Mouse (Mus musculus) T-helper 2 cell (primary cell): ENCODE results near the gene Siah1a.

Experiments
- in situ Hi-C: fragments of 300-600 bp; cut with MboI, MseI; formaldehyde crosslinking; loops from one replicate; pipeline ENCODE4 v1.15.1; 2025; ENCODE audit warnings: high pct_unique_total_duplicates

Siah1a gene

DNA sequence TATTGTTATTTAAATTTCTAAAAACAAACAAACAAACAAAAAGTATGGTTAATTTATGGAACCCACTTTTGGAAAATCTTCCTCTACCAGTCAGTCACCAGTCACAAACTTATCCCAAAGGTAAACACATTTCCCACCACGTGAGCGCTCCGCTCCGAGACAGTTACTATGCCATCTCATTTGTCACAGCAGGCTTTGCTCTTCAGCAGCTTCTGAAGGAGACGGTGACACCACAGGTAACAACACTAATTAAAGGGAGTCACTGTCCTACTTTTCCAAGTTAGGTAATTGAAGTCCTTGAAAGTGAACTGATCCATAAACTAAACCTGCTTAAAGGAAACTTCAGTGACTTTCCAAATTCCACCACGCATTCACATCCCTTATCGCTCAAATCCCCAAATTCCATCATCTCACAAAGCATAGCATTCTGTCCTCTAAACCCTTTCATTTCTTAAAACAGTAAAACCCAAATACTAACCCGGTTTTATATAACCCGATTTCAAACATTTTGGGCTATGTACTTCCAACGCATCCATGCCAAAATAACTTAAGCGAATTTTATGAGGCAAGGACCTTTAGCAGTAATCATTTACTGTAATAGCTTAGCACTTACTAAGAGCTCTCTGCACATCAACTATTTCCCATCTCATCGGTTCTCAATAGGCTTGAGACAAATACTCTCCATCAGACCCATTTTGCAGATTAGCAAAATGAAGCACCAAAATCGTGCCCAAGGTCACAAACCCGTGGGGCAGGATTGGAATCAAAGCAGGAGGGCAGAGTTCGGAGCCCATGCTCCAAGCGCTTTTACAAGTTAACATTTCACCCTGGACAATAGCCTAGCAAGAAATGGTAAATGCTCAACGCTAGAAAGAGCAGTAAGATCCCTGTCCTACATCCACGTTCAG, 1.2 kb downstream of the Siah1a start:
- in situ Hi-C loops = loop anchor here (10.0 kb wide), 1 partner anchor 120 kb away; the partner anchor contains the start of gene Lonp2

GRCm38 (mm10) chr8:86742605-86743345, 3.0 kb downstream of the Siah1a start:
- in situ Hi-C loops = loop anchor here (10.0 kb wide), 1 partner anchor 118 kb away; the partner anchor contains the start of gene Lonp2

GRCm38 (mm10) chr8:86741627-86742026, 4.1 kb downstream of the Siah1a start:
- in situ Hi-C loops = loop anchor here (10.0 kb wide), 1 partner anchor 117 kb away; the partner anchor contains the start of gene Lonp2

- in situ Hi-C loops = loop anchor here (10.0 kb wide), 1 partner anchor 116 kb away; the partner anchor contains the start of gene Lonp2
Measured at GRCm38 (mm10) chr8:86740899-86741298, 4.8 kb downstream of the Siah1a start.

DNA sequence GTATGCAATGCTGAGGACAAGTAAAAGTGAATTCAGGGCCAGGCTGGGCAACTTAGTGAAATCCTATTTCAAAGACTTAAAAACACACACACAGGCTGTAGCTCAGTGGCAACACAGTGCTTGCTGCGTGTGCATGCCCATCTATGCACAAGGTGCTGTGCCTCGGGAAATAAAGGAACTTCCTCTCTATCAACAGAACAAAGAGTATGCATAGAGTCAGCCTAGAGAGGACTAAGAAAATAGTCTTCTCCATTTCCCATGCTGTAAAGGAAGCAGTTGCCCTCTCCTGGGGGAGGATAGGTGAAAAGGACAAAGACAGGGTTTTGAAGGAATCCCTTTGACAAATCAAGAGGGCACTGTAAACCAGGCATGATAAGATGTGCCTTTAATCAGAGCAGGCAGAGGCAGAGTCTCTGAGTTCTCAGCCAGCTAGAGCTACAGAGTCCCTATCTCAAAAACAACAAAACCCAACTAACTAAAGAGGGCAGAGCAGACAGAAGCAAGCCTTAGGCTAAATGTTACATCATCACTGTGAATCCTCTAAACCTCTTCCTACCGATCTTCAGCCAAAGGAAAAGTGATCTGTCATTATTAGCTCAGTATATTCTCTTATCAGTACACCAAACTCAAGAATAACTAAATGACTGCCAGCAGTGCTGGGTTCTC, 10.2 kb downstream of the Siah1a start:
- in situ Hi-C loops = no loop called here

- in situ Hi-C loops = no loop called here
Measured at GRCm38 (mm10) chr8:86734954-86735353, 10.8 kb downstream of the Siah1a start.

GRCm38 (mm10) chr8:86734171-86734570, 11.6 kb downstream of the Siah1a start:
- in situ Hi-C loops = no loop called here

- in situ Hi-C loops = no loop called here
Measured at GRCm38 (mm10) chr8:86730860-86731259, 14.9 kb downstream of the Siah1a start.

DNA sequence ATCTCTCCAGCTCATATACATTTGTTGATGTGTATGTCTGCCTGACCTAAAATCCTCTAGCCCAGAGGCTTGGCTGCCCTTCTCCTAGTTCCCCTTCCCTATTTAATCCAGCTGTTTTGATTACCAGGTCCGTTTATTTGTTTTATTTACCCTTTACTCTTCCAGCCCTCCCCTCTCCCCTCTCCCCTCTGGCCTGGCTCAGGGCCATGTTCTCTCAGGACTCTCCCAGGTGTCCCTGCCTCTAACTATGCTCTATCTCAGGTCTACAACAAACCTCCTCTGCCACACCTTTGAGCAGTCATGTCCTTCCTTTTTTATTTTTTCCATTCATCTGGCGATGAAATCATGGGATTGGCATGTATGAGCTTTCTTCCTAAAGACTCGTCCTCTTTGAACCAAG, 15.4 kb downstream of the Siah1a start:
- in situ Hi-C loops = no loop called here

GRCm38 (mm10) chr8:86728224-86728950, 17.3 kb downstream of the Siah1a start:
- in situ Hi-C loops = no loop called here

GRCm38 (mm10) chr8:86726959-86727358, 18.8 kb downstream of the Siah1a start:
- in situ Hi-C loops = no loop called here

- in situ Hi-C loops = no loop called here
Measured at GRCm38 (mm10) chr8:86721490-86721889, 24.2 kb downstream of the Siah1a start.

GRCm38 (mm10) chr8:86720756-86721459, 24.8 kb downstream of the Siah1a start:
- in situ Hi-C loops = no loop called here

DNA sequence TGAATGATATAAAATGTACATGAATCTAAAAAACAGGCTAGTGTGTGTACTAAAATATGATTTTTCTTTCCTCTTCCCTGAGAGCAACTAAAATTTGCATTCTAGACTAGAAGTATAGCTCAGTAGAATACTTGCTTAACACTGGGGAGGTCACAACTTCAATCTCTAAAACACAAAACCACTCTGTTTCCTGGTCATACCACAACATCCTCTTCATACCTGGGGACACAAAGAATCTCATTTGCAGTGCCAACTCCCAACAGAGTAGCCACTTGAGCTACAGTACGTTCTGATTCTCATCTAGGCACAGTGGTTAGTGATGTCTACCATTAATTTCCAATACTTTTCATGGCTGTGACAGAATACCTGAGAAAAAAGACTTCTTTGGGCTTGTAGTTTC, 26.4 kb downstream of the Siah1a start:
- in situ Hi-C loops = no loop called here

DNA sequence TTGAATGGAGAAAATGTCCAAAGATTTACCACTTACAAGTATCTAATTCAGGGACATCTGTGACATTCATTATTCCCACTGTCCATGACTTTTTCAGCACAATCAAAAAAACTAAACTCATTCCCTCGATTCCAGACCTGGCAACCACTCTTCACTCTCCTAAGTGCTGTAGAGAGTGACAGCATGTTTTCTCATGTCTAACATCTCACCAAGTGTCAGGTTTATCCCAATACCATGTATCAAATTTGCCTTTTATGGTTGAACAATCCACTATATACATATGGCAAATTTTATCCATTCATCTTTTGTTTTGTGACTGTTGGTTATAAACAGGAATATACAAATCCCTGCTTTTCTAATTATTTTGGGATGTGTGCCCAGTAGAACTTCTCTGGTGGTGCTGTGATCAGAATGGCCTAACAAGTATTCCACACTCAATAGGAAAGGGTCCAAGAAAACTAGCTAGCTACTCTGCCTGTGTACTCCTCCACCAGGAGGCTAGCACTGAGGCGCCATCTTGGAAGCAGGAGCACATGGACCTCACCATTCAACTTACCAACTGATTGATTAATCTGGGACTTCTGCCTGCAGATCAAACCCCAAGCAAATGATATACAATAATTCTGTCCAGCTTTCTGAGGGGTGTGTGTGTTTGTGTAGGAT, 27.3 kb downstream of the Siah1a start:
- in situ Hi-C loops = no loop called here

DNA sequence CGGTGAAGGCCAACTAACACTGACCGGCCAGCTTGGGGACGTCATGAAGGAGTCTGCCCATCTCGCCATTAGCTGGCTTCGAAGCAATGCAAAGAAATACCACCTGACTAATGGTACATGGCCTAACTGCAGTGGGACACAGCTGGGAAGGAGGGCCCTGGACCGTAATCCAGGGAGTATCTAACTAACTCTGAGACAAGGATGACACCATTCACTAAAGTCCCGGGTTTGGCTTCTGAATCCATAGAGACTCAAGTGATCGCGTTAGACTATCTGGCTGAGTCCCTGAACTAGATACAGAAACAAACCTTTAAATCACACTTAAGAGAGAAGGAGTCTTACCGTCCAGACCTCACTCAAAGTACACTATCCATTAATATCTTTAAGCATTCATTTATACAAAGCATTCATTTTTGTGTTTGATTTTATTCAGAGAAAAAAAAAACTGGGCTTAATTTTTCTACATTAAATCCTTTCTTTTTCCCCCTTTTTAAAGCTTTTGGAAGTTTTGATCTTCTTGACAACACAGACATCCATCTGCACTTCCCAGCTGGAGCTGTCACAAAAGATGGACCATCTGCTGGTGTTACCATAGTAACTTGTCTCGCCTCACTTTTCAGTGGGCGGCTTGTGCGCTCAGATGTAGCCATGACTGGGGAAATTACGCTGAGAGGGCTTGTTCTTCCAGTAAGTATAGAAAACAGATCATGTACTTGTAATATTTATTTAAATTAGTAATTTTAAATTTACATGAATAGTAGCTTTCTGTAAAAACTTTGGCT, 32.1 kb downstream of the Siah1a start:
- in situ Hi-C loops = no loop called here

- in situ Hi-C loops = no loop called here
Measured at GRCm38 (mm10) chr8:86712594-86712993, 33.1 kb downstream of the Siah1a start.

DNA sequence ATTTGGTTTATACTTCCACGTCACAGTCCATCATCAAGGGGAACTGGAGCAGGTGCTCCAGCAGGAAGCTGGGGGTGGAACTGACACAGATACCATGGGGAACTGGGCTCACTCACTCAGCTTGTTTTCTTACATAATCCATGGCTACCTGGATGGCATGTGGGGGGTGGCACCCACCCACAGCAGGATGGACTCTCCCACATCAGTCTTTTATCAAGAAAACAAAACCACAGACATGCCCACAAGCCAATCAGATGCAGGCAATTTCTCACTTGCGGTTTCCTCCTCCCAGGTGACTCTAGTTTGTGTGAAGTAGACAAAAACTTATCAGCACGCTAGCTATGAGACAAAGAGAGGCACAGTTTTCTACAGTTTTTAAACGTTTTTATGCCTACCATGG, 37.9 kb downstream of the Siah1a start:
- in situ Hi-C loops = loop anchor here (5.0 kb wide), 1 partner anchor 51 kb away; no protein-coding TSS in a partner anchor

DNA sequence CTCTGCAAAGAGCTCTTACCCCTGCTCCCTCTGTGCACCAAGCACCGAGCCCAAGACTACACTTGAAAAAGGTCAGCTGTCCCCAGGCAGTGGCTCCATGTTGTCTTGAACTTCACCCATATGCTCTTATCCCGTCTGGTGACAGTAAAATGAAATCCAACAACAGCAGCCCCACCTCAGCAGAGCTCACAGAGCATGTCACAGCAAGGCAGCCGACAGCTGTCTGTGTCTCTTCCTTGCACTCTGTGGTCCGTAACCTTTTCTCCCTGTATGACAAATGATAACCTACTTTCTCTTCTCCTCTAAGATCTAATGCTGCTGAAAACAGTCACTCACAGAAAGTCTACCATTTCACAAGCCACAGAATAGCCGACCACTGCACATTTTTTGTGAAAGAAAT, 39.0 kb downstream of the Siah1a start:
- in situ Hi-C loops = loop anchor here (5.0 kb wide), 1 partner anchor 49 kb away; no protein-coding TSS in a partner anchor
